Mouse (Mus musculus) C2C12 (cell line): ENCODE results near the gene Serpina5. TPM values are rescaled to one million over a fixed set of nuclear protein-coding genes. Genes with fewer than 3 reads are reported as not detected.

Experiments used
- H3K27me3 ChIP-seq: one replicate; pipeline ENCODE4 v1.6.1; 2011; ENCODE audit not compliant: control insufficient read depth, insufficient read depth, insufficient read length
- H3K36me3 ChIP-seq: one replicate; pipeline ENCODE4 v1.6.1; 2011; ENCODE audit not compliant: control insufficient read depth, insufficient read depth
- H3K4me3 ChIP-seq: one replicate; pipeline ENCODE4 v1.5.1; 2011; ENCODE audit warnings: mild to moderate bottlenecking, control low read depth; ENCODE audit not compliant: poor library complexity, insufficient read depth, severe bottlenecking
- H3K79me2 ChIP-seq: one replicate; pipeline ENCODE4 v1.6.1; 2011; ENCODE audit not compliant: control insufficient read depth, insufficient read depth
- H3K79me3 ChIP-seq: one replicate; pipeline ENCODE4 v1.6.1; 2011; ENCODE audit warnings: low read depth, control low read depth
- H3ac ChIP-seq: one replicate; pipeline ENCODE3; 2011; ENCODE audit warnings: low read depth; ENCODE audit not compliant: control insufficient read depth, insufficient read length
- CEBPB ChIP-seq: IDR thresholded peaks from one replicate; pipeline ENCODE4 v1.6.1; 2011; ENCODE audit warnings: low read depth, mild to moderate bottlenecking, control low read depth, moderate library complexity
- CTCF ChIP-seq: IDR thresholded peaks from one replicate; pipeline ENCODE4 v1.5.1; 2011; ENCODE audit not compliant: control insufficient read depth, insufficient read depth, insufficient read length
- FOSL1 ChIP-seq: IDR thresholded peaks from one replicate; pipeline ENCODE4 v1.8.0; 2011; ENCODE audit warnings: mild to moderate bottlenecking, low read length; ENCODE audit not compliant: poor library complexity, insufficient read depth, severe bottlenecking
- MAX ChIP-seq: IDR thresholded peaks from one replicate; pipeline ENCODE4 v1.6.1; 2011; ENCODE audit warnings: mild to moderate bottlenecking, control low read depth
- MYOD1 ChIP-seq: IDR thresholded peaks from one replicate; pipeline ENCODE4 v1.6.1; 2011; ENCODE audit warnings: low read depth; ENCODE audit not compliant: control insufficient read depth, insufficient read length
- MYOG ChIP-seq: IDR thresholded peaks from one replicate; pipeline ENCODE4 v1.6.1; 2011; ENCODE audit not compliant: control insufficient read depth, insufficient read length; ENCODE audit errors: extremely low read depth
- USF1 ChIP-seq: IDR thresholded peaks from one replicate; pipeline ENCODE4 v1.6.1; 2011; ENCODE audit warnings: low read depth, mild to moderate bottlenecking, control low read depth, moderate library complexity
- polyA plus RNA-seq: library from polyadenylated mRNA; unstranded; fragments of >200 nt; fragmentation: generic; extraction: Trizol; gene quantifications from one replicate; pipeline ENCODE4 v1.2.1, GENCODE M21; 2012; ENCODE audit warnings: missing spikeins

Gene Serpina5
- polyA plus RNA-seq, 1 experiment = not detected

DNA sequence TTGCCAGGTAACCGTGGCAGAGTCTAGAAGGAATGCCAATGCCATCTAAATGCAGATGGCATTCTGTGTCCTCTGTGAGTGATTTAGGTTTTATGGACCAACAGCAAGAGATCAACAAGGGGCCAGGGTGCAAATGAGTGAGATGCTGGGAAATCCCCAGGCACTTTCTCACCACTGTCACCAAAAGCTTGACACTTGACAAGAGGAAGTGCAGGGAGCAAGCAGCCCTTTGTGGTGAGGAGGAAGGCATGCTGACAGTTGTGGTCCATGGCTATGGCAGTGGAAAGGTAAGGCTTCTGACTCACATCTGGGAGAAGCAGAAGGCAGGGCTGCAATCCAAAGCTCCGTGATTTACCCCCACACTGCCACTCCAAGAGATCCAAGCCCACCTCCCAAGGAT is 39.1 kb upstream of the Serpina5 start:
- Histone ChIP-seq H3K27me3 (no peaks in the 10 kb centered on the region), H3K4me3 (no peak overlapping the region), H3ac (no peak overlapping the region), H3K79me3 (no peaks in the 10 kb centered on the region), H3K79me2 (no peaks in the 10 kb centered on the region), H3K36me3 (no peaks in the 10 kb centered on the region)
- TF ChIP-seq CTCF = no peak
- no peak for TF ChIP-seq CEBPB
- TF ChIP-seq MAX = no peak
- TF ChIP-seq MYOD1 = no peak
- TF ChIP-seq FOSL1 = no peak
- TF ChIP-seq USF1 = no peak
- TF ChIP-seq MYOG = no peak

GRCm38 (mm10) chr12:104064532-104064931 is 36.4 kb upstream of the Serpina5 start:
- Histone ChIP-seq H3K36me3 (no peaks in the 10 kb centered on the region), H3K27me3 (no peaks in the 10 kb centered on the region), H3K79me3 (no peaks in the 10 kb centered on the region), H3K4me3 (no peak overlapping the region), H3ac (no peak overlapping the region), H3K79me2 (no peaks in the 10 kb centered on the region)
- TF ChIP-seq MYOD1 = peak; percentile 89
- no peak for TF ChIP-seq MAX

- TF ChIP-seq MYOG = no peak
- no peak for TF ChIP-seq USF1
- TF ChIP-seq MYOD1 = no peak
- peak; percentile 24 for TF ChIP-seq MAX
- TF ChIP-seq FOSL1 = peak; percentile 85
- TF ChIP-seq CEBPB = peak; percentile 92
- TF ChIP-seq CTCF = no peak
- H3K4me3 ChIP-seq = no peak overlapping the region
- no peaks in the 10 kb centered on the region for H3K79me2 ChIP-seq
- H3K36me3 ChIP-seq = no peaks in the 10 kb centered on the region
- no peaks in the 10 kb centered on the region for H3K27me3 ChIP-seq
- no peaks in the 10 kb centered on the region for H3K79me3 ChIP-seq
- H3ac ChIP-seq = no peak overlapping the region
Observed at GRCm38 (mm10) chr12:104064996-104065395, 35.9 kb upstream of the Serpina5 start.

- Histone ChIP-seq H3ac (no peak overlapping the region), H3K4me3 (no peak overlapping the region), H3K27me3 (no peaks in the 10 kb centered on the region), H3K36me3 (no peaks in the 10 kb centered on the region), H3K79me3 (no peaks in the 10 kb centered on the region), H3K79me2 (no peaks in the 10 kb centered on the region)
- TF ChIP-seq CEBPB (no peak), CTCF (peak; percentile 59)
Observed at GRCm38 (mm10) chr12:104066241-104066640, 34.7 kb upstream of the Serpina5 start.

DNA sequence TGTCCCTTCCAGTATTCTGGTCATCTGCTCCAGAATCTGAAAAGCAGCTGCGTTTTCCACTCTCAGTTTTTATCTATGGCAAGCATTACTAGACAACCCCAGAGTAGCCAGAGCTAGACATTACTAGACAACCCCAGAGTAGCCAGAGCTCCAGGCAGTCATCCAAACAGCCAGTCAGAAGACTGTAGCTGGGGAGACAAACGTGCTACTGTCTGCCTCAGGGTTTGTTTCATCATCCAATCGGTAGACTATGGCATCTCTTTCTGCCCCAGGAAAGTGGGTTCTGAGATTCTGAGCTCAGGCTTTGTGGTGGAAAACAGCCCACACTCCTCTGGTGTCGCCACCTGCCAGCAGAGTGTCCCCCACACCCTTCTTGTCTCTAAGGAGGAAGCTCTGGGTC is 33.4 kb upstream of the Serpina5 start:
- TF ChIP-seq MYOD1 (no peak), FOSL1 (no peak), USF1 (no peak), CTCF (no peak), CEBPB (no peak), MAX (no peak), MYOG (no peak)
- H3K36me3 ChIP-seq = no peaks in the 10 kb centered on the region
- H3K4me3 ChIP-seq = no peak overlapping the region
- peaks cover 4% of the 10 kb centered on the region for H3K27me3 ChIP-seq
- H3K79me2 ChIP-seq = no peaks in the 10 kb centered on the region
- H3K79me3 ChIP-seq = no peaks in the 10 kb centered on the region
- no peak overlapping the region for H3ac ChIP-seq

DNA sequence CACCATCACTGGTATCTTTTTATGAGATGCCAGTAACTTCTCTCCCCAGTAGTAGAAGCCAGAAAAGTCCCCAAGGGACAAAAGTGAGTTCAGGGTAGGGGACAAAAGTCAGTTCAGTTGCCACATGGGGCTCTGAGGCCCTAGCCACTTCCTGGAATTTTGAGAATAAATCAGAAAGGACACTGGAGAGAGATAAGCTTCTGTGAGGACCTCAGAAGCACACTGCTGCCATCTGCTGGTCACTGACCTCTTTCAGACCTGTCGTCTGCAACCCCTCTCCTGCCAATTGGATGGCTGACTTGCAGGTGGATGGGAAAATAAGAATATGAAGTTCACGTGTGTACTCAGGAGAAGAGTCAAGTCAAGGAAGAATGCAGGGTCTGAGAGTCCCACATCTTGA is 31.3 kb upstream of the Serpina5 start:
- Histone ChIP-seq H3K36me3 (no peaks in the 10 kb centered on the region), H3K27me3 (peaks cover 10% of the 10 kb centered on the region), H3K4me3 (no peak overlapping the region), H3ac (no peak overlapping the region), H3K79me3 (no peaks in the 10 kb centered on the region), H3K79me2 (no peaks in the 10 kb centered on the region)
- TF ChIP-seq CTCF = peak; percentile 76
- no peak for TF ChIP-seq MYOD1
- TF ChIP-seq FOSL1 = no peak
- TF ChIP-seq CEBPB = no peak
- TF ChIP-seq MAX = no peak
- no peak for TF ChIP-seq USF1
